Comparison of ENCODE assay signal across 10 mouse cellular contexts in the genomic region with DNA sequence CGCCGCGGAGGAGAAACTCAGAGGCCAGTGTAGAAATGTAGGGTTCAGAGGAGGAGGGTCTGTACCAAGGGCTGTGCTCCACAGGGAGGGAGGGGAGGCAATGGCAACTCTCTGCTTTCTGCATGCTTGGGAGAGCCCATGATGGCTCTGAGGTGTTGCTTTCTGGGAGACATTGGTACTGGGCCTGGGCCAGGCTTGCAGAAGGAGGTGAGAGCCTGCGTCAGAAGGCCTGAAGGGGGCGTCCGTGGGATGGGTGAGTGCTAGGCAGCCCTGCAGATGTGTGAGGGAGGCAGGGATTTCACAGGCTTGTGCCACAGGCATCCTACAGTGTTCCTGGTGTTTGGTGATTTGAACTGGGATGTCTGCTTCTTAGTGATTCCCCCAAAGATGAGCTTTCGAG. TPM values are rescaled to one million over a fixed set of nuclear protein-coding genes. Genes with fewer than 3 reads are reported as not detected.
DNase-seq lines count a peak whose midpoint lies in the region; ATAC-seq and TF ChIP-seq lines count a peak whose summit lies in the region.
"Had no signal": no experiment of that assay in that cellular context is flagged by ENCODE, and none has a peak within 500 bp of the region (broad histone marks: within the 10 kb centered on the region; RNA-seq: fewer than 3 reads in every experiment).

No protein-coding gene starts in this region.

- 0 out of 2 replicates have a peak, but pooled peaks have one; percentile 11 for TF ChIP-seq CTCF in heart, postnatal 0 days (IDR thresholded peaks at IDR 0.05; ENCODE audit: low read depth)

- no peak for TF ChIP-seq EP300 in heart, postnatal 0 days (IDR thresholded peaks at IDR 0.05; ENCODE audit: low read depth)

- DNase-seq in heart, postnatal 0 days (ENCODE audit: low spot score) = no peak
- no peak for DNase-seq in heart, adult 9 months (ENCODE audit: low spot score in 2 of 2)
- DNase-seq in midbrain, embryonic 14.5 days = no peak
- DNase-seq in cerebellum, postnatal 36 days = peak; percentile 44 to 63
- DNase-seq in right cerebral cortex, postnatal 14 days = peak; percentile 66
- DNase-seq in ovary, postnatal 14 days (ENCODE audit: low spot score) = no peak
- DNase-seq in urinary bladder, adult 18-20 months (ENCODE audit: low spot score in 2 of 2) = no peak

- no peak overlapping the region for H3K4me3 ChIP-seq in heart, postnatal 0 days (ENCODE audit: low read depth, low read length)
- H3K4me3 ChIP-seq in midbrain, embryonic 13.5 days (replicated peaks) = no peak overlapping the region
- no peak overlapping the region for H3K4me3 ChIP-seq in midbrain, embryonic 14.5 days (replicated peaks; ENCODE audit: low read depth, low read length)

- H3K27me3 ChIP-seq in heart, postnatal 0 days (ENCODE audit: control insufficient read depth, insufficient read depth, low read length) = no peaks in the 10 kb centered on the region
- no peaks in the 10 kb centered on the region for H3K27me3 ChIP-seq in midbrain, embryonic 13.5 days
- no peaks in the 10 kb centered on the region for H3K27me3 ChIP-seq in midbrain, embryonic 14.5 days (ENCODE audit: control insufficient read depth, insufficient read depth, low read length)

- no peaks in the 10 kb centered on the region for H3K9me3 ChIP-seq in heart, postnatal 0 days (replicated peaks; ENCODE audit: control insufficient read depth, low read length)
- H3K9me3 ChIP-seq in midbrain, embryonic 13.5 days = no peaks in the 10 kb centered on the region
- H3K9me3 ChIP-seq in midbrain, embryonic 14.5 days (ENCODE audit: control insufficient read depth, low read length) = no peaks in the 10 kb centered on the region

- H3K27ac ChIP-seq in heart, postnatal 0 days (ENCODE audit: low read depth) = no peak overlapping the region
- no peak overlapping the region for H3K27ac ChIP-seq in midbrain, embryonic 13.5 days
- no peak overlapping the region for H3K27ac ChIP-seq in midbrain, embryonic 14.5 days (replicated peaks; ENCODE audit: low read depth, low read length)

- WGBS in heart, postnatal 0 days = 65% methylated on average over 7 of the region's 7 CpGs
- WGBS in midbrain, embryonic 13.5 days = 63% methylated on average over 7 of the region's 7 CpGs
- 59% methylated on average over 7 of the region's 7 CpGs for WGBS in midbrain, embryonic 14.5 days

- no peak overlapping the region for H3K9ac ChIP-seq in heart, postnatal 0 days (replicated peaks; ENCODE audit: low read depth, low read length)
- no peak overlapping the region for H3K9ac ChIP-seq in midbrain, embryonic 13.5 days (replicated peaks)
- H3K9ac ChIP-seq in midbrain, embryonic 14.5 days (replicated peaks; ENCODE audit: low read length) = no peak overlapping the region

- ATAC-seq in heart, postnatal 0 days (ENCODE audit: insufficient read depth, low read depth) = no peak
- ATAC-seq in midbrain, embryonic 13.5 days = peak; percentile 31; the same call in 1 of the 2 replicates
- no peak for ATAC-seq in midbrain, embryonic 14.5 days (ENCODE audit: low FRiP score, low TSS enrichment)
- ATAC-seq: hindbrain, embryonic 16.5 days had no signal

- H3K36me3 ChIP-seq in heart, postnatal 0 days (replicated peaks; ENCODE audit: control insufficient read depth, insufficient read depth, low read length) = no peaks in the 10 kb centered on the region
- no peaks in the 10 kb centered on the region for H3K36me3 ChIP-seq in midbrain, embryonic 13.5 days
- H3K36me3 ChIP-seq in midbrain, embryonic 14.5 days (ENCODE audit: control insufficient read depth, insufficient read depth, low read length) = no peaks in the 10 kb centered on the region

- no peak overlapping the region for H3K4me2 ChIP-seq in heart, postnatal 0 days (ENCODE audit: low read depth, low read length)
- no peak overlapping the region for H3K4me2 ChIP-seq in midbrain, embryonic 13.5 days (replicated peaks)
- no peak overlapping the region for H3K4me2 ChIP-seq in midbrain, embryonic 14.5 days (ENCODE audit: low read length)
- H3K4me2 ChIP-seq: midbrain, embryonic 11.5 days had no signal

- H3K4me1 ChIP-seq in heart, postnatal 0 days (ENCODE audit: control insufficient read depth, insufficient read depth) = peaks cover 56% of the 10 kb centered on the region
- H3K4me1 ChIP-seq in midbrain, embryonic 13.5 days (replicated peaks) = peaks cover 31% of the 10 kb centered on the region
- H3K4me1 ChIP-seq in midbrain, embryonic 14.5 days (ENCODE audit: control insufficient read depth, insufficient read depth, low read length) = peaks cover 20% of the 10 kb centered on the region

RNA-seq across cellular contexts. Expression of gene Dnmt3a, which starts 11.2 kb away (rescaled TPM):
- 31.7 and 32.8 TPM in 2 replicates for total RNA-seq in heart, postnatal 0 days (2014; rRNA removed; ENCODE audit: low replicate concordance)
- 71.5 and 76.0 TPM in 2 replicates for polyA plus RNA-seq in heart, postnatal 0 days (2015; fragmentation: Nextera tagmentation; extraction: Ambion mirVana)
- 111 and 124 TPM in 2 replicates for polyA plus RNA-seq in midbrain, embryonic 13.5 days (2015; fragmentation: Nextera tagmentation; extraction: Ambion mirVana)
- polyA plus RNA-seq in midbrain, embryonic 14.5 days (2014; fragmentation: Nextera tagmentation; extraction: Ambion mirVana) = 53.9 and 65.3 TPM in 2 replicates

Comparison
In these comparisons a context has a peak if more than half of its experiments do, and no peak if none do; other contexts are left out.
1. DNase-seq: peak in cerebellum, postnatal 36 days (2 of 2) and right cerebral cortex, postnatal 14 days (single experiment); none in heart, postnatal 0 days (single experiment), heart, adult 9 months (0 of 2), midbrain, embryonic 14.5 days (single experiment), ovary, postnatal 14 days (single experiment) and urinary bladder, adult 18-20 months (0 of 2).